Mouse (Mus musculus) layer of hippocampus, postnatal 10 days (tissue): ENCODE measurements around the gene Evi2a. TPM values are rescaled to one million over a fixed set of nuclear protein-coding genes. Genes with fewer than 3 reads are reported as not detected.

Experiments used
- DNase-seq, 2 experiments: peaks; one replicate each; pipeline ENCODE4 v3.0.0; 2021; ENCODE audit warnings: low spot score in 2 of 2
- long read RNA-seq: library from polyadenylated mRNA; stranded (forward); transcript quantifications from one replicate; pipeline ENCODE4 v2.0.0, GENCODE M21; 2023
- total RNA-seq, 2 experiments: library from RNA; stranded (reverse); gene quantifications; 2 replicates each; pipeline ENCODE4 v1.2.3; 2021

The Evi2a gene
- total RNA-seq = 1 to 10 TPM; 3.7 to 4.0 TPM
- long read RNA-seq, partial matches to known transcripts = 0 of 4 reads
- long read RNA-seq, other reads (novel, unspliced or antisense) = 1 of 4 reads

DNA sequence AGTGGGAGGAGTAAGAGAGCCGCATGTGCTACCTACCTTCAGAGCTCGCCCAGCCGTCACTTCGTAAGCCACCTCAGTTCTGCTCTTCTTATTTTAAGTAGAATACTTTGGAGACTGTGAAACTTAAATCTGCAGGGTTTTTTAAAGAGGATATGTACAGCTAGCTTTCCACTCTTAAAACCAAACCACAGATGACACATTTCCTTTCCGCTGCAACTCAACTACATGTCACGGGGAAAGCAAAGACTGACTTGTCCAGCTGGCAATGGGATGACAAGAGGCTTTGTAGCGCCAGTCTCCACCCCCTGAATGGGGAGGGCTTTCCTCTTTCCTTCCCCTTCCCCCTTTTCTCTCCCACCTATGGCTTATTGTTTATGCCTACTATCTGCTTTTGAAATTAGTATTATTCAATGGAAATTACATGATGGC is at the start of gene Evi2a, which contains the start of gene Evi2:
Gene Evi2a (minus strand): TSS at position 277 of the 429 bp plus-strand sequence.
Gene Evi2 (minus strand): TSS at position 257 of the 429 bp plus-strand sequence.
- DNase-seq = no peak

DNA sequence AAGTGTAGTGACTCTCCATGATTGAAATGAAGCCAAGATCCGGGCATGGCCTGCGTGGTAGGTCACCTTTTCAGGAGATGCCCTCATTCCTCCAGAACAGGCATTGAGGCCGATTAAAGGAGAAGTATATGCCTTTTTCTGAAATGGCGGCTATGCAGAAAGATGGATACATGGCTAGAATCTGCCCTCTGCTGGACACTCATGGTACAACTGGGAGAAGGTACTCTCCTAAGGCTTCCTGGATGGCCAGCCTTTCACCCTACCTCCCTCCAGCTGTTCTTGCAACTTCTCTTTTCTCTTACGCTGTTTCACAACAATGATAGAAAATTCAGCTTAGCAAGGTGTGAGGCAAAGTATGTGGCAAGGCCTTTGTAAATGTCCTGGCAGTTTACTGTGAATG is 47.3 kb upstream of the Evi2a start:
- DNase-seq = peak; percentile 87

DNA sequence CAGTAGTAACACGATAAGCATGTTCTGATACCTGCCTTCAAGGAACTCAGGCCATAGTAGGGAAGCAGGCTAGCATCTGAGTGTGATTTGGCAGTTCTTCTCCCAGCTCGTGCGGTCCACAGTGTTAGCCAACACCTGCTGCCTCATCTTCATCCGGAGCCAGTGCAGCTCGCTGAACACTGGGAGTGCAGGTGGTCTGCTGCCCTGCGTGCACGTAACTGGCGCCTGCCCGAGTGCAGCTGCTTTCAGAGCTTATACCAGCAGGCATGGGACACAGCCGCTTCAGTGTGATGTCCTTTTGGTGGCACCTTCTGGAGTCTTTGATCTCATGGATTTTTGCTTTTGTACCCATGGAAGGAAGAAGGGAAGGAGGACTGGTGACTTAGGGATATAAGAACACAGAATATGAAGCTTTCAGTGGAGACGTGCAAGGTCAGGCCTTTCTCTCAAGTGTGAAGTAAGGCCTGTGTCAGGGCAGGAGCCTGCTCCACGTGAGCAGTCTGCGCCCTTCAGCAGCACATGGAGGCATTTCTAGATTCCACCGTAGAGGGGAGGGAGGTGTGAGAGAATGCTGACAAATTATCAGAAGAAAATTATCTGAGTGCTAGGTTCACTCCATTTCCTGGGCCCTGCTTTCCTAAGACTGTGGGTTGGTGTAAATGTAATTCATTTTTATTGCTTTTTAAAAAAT is 45.1 kb upstream of the Evi2a start:
- no peak for DNase-seq

DNA sequence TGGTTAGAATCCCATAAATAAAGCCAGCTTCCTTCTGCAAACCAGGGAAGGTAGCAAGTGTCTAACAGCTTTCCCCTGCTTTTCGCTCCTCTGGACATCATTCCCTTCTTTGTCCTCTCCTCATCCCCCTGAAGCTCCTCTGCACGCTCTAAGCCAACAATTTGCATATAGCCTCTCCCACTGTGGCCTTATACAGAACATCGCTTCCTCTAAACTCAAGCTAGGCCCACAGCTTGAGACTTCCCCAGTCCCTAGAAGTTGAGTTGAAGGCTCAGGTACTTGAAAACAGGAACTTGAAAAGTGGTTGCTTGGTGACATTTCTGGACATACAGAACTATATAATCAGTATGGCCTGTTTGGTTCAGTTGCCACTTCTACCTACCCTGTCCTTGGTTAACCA is 43.4 kb upstream of the Evi2a start:
- no peak for DNase-seq

DNA sequence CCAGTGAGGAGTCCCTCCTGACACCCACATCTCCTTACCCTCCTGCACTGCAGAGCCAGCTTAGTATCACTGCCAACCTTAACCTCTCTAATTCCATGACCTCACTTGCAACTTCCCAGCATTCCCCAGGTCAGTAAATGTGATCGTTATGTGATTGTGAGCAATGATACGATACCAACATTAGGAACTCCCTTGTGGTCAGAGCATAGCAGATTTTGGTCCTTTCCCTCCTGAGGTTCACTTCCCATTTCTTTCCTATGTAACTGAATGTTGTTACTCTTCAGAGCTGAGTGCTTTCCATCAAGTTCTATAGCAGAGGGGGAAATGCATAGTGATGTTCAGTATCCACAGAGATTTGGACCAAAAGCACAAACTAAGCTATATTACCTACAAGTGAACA is 39.9 kb upstream of the Evi2a start:
- DNase-seq = no peak

DNA sequence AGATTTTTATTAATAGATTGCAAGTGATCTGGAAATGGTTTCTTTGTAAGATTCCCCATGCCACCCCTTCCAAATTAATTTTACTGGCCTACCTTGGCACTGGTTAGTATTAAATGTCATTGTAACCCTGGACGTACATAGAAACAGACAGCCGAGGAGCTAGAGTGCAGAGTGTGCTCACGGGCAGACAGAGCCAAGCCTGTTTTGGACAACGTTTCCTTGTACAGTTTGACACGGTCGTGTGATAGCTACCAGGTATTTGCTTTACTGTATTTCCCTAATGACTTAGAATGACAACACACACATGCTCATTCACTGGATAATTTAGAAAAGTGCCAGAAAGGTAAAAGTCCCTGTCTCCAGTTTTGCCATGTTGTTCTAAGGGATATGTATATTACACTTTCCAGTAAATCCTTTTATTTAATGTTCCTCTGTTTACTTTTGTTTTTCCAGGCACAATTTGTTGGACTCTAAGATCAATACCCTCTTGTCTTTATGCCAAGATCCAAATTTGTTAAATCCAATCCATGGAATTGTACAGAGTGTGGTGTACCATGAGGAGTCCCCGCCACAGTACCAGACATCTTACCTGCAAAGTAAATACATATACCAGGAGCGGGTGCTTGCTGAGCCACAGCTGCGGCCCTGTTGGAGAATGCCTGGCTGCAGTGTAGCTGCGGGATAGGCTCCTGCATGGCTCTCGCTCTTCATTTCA is 37.9 kb upstream of the Evi2a start:
- no peak for DNase-seq

DNA sequence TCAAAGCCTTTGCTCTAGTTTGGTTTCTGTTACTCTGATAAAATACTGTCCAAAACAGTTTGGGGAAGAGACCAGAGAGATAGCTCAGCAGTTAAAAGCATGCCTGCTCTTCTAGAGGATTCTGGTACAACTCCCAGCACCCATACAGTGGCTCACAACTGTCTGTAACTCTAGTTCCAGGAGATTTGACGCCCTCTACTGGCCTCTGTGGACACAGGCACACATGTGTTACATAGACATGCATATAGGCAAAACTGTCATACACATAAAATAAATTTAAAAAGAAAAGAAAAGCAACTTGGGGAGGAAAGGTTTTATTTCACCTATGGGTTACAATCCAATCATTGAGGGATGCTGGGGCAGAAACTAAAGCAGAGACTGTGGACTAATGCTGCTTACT is 36.5 kb upstream of the Evi2a start:
- DNase-seq = no peak

DNA sequence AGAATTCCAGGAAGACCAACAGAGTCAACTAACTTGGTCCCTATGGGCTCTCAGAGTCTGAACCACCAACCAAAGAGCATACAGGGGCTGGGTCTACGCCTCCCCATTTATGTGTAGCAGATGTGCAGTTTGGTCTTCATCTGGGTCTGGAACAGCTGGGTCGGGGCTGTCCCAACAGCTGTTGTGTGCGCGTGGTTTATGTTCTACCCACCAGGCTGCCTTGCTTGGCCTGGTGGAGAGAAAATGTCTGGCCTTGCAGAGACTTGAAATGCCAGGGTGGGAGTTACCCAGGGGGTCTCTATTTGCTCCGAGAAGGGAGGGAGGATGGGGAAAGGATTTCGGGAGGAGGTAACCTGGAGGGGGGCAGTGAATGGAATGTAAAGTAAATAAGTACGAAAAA is 33.1 kb upstream of the Evi2a start:
- no peak for DNase-seq

DNA sequence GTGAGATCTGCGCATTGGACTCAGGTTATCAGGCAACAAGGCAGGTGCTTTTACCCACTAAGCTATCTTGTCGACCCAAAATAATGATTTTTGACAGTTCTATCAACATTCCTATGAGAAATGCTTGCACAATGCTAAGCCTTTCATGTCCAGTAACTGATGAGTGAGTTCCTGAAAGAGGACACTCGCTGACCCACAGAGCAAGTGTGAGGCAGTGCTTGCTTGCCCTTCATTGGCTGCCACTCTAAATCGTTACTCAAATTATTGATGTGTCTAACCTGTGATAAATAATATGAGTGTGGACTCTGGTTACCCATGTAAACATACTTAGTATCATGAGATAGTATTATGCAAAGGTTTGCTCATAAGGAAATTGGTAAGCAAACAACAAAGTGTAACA is 30.1 kb upstream of the Evi2a start:
- DNase-seq = no peak

DNA sequence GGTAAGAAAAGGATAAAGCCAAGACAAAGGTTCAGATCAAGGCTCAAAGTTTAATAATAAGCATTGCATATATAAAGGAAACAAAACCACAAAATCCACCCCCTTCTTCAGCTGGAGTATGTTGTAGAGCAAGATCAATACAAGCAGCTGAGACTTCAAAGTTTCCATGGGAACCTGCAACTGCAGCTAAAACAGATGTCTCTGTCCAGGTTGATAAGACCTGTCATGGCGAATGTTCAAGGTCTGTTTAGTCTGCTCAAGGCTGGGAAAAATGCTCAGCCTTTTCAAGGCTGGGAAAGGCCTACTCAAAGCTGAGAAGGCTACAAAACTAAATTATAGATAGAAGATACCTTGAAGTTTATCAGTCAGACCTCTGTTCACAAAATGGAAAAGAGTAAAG is 22.2 kb upstream of the Evi2a start:
- no peak for DNase-seq

DNA sequence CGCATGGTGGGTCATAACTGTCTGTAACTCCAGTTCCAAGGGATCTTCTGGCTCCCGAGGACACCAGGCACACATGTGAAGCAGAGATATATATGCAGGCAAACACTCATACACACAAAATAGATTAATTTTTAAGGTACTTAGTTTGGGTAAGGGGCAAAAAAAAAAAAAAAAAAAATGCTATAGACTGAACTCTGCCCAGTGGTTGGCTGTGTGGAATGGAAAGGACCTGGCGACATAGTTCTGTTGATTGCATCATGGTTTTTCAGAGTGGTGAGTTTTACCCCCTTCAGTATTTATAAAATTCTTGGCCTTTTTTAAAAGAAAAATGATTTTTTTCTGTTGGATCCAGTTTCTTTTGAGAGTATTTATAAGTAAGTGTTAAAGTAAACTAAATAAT is 5.9 kb upstream of the Evi2a start:
- no peak for DNase-seq

DNA sequence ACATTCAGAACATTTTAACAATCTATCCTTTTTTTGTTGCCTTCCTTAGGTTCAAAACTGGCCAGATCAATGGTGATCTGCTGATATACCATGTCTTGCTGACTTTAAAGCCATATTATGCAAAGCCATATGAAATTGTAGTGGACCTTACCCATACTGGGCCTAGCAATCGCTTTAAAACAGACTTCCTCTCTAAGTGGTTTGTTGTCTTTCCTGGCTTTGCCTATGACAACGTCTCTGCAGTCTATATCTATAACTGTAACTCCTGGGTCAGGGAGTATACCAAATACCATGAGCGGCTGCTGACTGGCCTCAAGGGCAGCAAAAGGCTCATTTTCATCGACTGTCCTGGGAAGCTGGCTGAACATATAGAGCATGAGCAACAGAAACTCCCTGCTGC is 5.1 kb upstream of the Evi2a start:
- no peak for DNase-seq

DNA sequence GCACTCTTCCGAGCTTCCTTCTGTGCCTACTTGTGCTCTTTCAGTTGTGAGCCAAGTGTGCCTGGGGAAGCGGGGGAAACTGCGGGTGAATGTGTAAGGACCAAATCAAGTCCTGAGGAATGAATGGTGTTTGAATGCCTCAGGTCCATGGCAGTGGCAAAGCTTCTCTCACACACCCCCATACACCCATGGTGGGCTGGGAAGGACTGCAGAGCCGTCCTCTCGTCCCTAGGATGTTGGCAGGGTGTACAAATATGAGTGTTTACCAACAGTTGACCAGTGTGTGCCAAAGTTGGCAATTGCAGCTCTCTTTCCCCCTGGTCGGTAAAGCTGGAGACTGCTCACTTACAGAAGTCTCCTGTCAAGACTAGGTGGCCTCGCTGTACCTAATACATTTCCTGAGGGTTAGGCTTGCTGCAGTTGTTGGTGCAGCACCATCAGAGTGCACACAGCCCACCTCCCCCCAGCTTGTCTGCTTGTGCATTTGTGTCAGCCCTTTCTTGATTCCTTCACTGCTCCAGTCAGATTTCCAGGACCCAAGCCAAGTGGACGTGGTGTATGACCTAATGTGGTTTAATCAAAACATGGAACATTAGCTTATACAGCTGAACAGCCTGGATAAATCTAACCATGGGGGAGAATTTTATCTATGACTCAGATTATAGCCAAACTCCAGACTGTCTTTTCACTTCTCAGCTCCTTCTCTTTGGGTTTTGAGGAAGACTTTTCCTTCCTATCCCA is 3.7 kb upstream of the Evi2a start:
- peak in 1 of 2 experiments; percentile 21 for DNase-seq

DNA sequence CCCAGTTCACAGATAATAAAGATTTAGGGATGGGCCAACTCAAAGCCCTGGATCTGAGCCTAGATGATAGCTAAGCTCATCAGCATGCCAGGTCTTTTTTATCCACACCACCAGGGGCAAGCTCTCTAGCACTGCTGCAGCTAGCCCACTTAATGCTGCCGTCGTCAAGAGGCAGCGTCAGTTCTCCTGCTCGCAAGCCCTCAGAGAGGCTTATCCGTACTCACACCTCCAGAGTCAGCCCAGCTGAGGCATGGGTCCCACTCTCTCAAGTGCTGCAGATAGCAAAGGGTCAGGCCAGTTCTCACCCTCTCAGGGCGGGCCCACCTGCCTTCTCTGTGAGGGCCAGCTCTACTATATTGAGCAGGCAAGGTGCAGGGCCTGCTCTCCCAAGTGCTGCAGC is 2.9 kb upstream of the Evi2a start:
- DNase-seq = no peak

DNA sequence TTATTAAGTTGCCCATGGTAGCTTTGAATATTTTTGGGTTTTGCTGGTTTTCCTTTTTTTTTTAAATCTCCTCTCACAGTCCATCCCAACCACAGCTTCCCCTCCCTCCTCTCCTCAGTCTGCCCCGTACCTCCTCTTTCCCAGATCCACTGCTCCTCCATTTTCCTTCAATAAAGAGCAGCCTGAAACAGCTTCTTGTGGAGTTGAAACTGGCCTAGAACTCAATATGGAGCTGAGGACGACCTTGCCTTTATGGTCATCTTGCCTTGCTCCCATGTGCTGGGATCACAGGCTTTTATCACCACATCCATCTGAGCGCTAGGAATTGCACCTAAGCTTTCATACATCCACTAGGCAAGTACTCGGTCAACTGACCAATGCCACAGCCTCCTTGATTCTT is 1.1 kb upstream of the Evi2a start:
- no peak for DNase-seq

DNA sequence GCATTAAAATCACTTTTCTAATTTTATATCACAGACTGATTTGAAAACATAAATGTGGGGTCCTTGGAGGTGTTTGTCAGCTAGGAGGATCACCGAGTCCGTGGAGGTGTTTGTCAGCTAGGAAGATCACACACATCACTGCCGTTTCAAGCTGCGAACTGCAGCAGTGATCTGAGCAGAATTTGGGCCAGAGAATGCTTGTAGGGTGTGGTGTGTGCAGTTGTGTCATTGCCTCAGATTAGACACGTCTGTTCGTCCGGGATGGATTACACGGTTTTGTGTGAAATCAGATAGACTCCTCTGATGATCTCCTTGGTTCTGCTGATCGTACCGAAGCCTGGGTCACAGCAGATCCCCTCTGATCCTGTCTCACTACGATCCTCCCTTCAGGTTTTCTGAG is 365 bp upstream of the Evi2a start:
- DNase-seq = no peak

DNA sequence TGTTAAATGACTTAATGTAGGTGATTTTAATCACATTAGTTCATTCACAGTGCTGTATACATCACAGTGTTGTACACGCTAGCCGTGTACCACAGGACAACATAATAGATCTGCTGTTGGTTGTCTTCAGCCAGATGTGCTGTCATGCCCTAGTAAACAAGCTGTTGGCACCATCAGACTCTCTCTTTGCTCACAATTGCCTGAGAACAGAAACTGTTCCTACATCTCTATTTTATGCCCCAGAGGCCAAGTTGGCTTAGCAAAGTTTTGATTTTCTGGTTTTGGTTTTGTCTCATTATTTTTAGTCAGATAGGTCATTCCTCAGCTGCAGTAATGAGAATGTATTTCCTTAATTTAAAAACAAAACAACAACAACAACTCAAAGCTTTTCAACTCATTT is 673 bp downstream of the Evi2a start:
- no peak for DNase-seq

DNA sequence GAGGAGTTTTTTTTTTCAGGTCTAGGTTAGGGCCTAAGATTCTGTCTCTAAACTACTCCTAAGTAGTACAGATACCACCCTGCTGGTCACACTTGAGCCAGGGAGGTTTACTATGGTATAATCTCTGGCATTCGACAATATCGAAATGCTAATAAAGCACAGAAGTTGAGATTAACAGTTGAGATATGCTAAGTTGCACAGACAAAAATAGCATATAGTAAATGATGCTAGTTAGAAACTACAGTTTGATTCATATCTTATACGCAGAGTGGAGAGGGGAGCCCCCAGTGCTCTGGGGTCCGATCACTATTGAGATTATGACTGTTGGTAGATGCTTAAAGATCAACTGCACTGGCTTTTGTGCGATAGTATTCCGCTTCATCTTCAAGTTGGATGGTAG is 1.2 kb downstream of the Evi2a start:
- DNase-seq = no peak

DNA sequence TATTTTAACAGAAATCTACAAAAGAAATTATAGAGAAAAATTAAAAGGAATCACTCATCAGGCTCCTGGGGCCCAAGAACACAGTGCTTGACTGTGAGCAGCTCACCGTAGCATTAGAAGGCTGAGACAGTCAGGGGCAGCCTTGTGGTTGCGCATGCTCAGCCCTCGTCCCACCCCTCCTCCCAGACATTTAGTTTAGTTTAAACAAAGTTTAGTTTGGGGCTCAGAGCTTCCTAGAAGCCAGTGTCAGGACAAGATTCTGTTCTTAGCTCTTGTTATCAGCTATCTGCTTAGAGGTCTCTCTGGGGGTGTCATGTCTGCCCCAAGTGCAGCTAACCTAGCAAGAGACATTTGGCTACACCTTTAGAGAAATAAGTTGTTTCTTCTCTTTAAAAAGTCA is 1.8 kb downstream of the Evi2a start:
- no peak for DNase-seq

DNA sequence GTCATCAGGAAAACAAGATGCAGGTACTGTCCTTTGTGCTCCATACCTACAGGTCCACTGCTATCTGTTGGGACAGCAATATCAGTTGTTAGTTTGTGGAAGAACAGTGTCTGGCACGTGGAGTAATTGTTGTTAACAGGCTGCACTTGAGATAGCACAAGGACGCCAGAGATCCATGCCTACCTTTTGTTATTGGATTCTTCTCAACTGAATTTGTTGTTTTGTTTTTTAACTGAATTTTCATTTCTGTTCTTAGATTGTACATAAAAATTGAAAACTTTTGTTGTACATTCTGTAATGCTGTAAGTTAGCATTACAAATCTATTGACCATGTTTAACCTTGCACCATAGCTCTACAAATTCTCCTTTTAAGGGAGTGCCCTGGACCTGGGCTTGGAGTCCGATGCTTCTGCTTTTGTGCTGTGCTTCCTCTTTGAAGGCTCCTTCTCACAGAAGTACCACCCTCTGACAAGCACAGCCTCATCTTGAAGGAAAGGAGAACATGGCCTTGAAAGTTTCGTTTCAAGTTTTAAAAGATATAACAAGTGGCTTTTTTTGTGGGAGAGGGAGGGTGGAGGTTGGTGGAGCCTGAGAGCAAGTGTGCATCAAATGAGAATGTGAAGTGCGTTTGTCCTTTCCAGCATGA is 2.5 kb downstream of the Evi2a start:
- no peak for DNase-seq

DNA sequence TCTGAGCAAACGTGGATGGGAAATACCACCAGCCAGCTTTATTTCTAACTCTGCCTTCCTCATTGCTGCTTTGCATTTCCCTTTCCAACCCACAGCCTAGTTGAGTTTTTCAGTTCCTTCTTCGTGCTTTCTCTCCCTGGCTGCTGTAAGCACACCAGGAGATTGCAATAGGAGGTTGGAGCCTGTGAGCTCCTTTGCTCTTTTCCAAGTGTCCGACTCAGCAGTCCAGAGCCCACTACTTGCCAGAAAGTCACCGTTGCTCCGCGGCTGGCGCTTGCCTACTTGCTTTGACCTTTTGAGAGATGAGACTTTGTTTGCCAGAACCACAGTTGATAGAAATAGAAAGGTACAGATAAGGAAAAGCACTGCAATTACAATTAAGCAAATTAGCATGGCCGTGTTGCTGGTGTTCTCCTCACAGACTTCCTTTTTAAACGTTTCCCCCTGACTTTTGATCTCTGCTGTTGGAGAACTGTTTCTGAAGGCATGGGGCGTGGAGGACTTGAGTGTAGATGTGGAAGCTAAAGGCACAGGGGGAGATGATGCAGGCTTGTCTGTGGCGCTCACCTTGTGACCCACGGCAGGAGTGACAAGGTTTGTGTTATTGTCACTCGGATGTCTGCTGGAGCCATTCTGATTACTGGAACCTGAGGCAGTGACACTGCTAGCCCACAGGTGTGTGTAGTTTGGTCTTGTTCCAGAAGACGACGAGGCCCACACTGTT is 3.2 kb downstream of the Evi2a start:
- peak in 1 of 2 experiments; percentile 17 for DNase-seq
